Mouse (Mus musculus): Measurements from ENCODE around the gene 5031439G07Rik.
"Not testable (repeated sequence)": the region's sequence is repeated elsewhere in the genome, so short reads cannot be mapped to it uniquely, and the experiment has no call there.

Gene 5031439G07Rik

DNA sequence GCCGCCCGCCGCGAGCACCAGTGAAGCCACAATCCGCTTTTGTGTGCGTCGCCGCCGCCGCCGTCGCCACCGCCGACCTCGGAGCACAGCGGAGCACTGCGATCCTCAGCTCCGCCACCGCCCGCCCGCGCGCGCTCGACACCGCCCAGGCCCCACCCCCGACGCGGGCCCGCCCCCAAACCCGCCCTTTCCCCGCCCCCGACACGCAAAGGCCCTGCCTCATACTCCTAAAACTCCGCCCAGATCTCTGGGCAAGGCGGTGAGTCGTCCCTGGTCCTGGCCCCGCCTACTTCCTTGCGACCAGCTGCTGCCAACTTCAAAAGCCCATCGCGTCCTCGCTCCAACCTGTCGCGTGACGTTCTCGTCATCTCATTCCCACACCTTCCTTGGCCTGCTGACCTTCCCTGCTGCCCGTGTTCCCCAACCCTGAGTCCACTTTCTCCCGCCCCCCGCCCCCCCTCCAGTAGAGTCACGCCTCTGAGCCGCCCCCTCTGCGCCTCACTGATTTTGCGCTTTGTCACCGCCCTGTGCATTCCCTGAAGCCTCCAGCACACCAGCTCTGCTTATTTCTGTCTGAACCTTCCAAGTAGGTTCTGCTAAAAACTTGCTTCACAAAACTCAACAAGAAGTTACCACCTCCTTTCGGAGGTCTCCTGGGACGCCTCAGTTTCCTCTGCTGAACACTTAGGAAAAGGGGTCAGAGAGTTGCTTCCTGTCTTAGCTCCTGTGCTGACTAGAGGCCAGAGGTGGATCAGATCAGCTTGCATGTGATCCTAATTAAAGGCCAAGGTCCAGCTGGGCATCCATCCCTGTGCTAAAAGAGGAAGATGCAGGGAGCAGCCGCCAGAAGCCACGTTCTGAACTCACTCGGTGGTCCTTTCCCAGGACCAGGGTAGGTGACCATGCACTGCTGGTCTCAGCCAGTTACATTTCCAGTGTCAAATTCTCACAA is at the start of gene 5031439G07Rik:
TSS of gene 5031439G07Rik (minus strand) at position 678 of the 952 bp plus-strand sequence.
- in situ Hi-C loops (cut with MboI, MseI): loop anchor here (5.0 kb wide), 1 partner anchor 66 kb away; the partner anchor contains the start of genes Gm29666 and Nup50

DNA sequence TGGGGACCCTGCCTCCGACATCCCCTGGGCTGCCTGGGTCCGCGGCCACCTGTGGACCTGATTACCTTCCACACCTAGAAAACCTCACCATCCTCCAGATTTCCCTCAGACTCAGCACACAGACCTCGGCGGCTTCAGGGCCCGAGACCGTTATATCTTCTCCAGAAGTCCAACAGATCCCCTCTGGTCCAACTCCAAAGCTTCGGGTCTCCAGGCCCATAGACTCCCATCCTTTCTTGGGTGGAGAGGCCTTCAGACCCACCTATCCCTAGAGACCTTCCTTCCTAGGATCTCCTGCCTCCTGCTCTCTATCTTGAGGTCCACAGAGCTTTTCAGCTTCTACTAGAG is 49.0 kb upstream of the 5031439G07Rik start:
- in situ Hi-C loops (cut with MboI, MseI): loop anchor here (10.0 kb wide), 1 partner anchor 837 kb away; the partner anchor contains the start of gene Trmu

DNA sequence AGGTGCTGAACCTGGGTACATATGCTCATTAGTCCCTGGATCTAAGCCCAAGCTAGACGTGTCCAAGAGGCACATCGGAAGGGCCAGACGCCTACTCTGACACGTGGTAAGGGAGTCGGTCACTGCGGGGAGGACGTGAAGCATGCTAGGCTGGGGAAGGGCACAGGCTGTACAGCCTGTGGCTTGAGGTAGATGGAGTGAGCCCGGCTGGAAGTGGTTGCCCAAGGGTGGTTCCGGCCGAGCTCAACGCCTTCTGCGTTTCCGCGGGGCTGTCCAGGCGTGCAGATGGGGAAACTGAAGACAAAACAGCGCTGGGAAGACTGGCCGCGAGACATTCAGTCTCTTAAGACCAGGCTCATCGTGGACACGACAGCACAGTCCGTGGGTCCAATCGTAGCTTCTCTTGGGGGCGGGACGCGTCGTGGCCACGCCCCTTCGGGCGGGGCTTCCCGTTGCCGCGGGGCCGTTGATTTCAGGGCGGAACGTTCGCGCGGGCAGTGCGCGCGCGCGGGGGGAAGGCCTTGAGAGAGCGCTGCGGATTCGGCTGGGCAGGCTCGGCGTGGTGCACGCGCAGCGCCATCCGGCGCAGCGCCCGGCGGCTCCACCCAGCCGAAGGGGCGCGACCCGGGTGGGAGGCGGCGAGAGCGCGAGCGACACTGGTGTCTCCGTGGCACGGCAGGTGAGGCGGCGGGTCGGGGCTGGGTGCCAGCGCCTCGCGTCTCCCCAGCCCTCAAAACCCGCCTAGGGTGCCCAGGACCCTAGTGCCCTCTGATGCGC is 48.4 kb upstream of the 5031439G07Rik start:
- in situ Hi-C loops (cut with MboI, MseI): loop anchor here (10.0 kb wide), 1 partner anchor 838 kb away; the partner anchor contains the start of gene Trmu

DNA sequence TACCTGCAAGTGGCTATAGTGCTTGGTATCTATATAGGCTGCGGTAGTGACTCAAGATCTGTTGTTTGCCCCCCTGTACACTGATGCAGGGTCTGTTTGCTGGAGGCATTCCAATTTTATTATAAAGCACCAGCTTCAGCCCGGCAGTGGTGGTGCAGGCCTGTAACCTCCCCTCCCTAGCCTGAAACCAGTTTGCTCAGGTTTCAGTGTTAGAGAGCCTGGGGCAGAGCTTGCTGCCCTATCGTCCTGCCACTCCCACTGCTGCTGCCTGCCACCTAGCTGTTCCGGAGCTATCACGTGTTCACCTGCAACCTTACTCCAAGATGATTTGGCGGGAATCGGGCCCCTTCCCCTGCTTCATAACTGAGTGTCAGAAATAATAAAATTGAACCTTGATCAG is 45.6 kb upstream of the 5031439G07Rik start:
- in situ Hi-C loops (cut with MboI, MseI): loop anchor here (10.0 kb wide), 1 partner anchor 841 kb away; the partner anchor contains the start of gene Trmu

DNA sequence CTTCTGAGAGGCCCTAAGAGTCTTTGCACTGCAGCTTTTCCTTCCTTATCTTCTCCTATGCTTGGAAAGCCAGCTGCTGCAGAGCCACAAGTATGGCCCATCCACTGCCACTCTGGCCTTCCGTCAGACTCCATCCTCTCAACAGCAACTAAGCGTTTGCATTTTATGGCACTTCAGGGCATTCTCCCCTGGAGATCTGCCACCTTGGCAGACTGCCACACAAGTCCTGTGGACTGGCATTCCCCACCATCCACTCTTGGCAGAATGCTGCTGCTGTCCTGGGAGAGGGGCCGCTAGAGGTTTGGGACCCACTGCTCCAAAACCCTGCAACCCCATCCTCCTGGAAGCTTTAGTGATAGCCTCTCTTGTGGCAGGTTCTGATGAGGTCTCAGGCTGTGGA is 43.5 kb upstream of the 5031439G07Rik start:
- in situ Hi-C loops (cut with MboI, MseI): loop anchor here (10.0 kb wide), 1 partner anchor 843 kb away; the partner anchor contains the start of gene Trmu

DNA sequence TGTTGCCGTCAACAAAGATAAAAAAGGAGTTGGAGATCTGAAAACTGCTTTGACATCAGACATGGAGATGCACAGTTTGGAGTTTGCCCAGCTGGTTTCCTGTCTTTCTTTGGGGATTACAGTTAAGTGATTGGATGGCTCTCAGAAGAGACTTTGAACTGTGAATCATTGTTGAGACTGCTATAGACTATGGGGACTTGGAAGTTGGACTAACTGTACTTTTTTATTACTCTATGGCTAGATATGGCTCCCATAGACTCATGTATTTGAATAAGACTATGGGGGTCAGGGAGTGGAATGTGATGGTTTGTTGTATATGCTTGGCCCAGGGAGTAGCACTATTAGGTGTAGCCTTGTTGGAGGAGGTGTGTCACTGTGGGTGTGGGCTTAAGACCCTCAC is 42.3 kb upstream of the 5031439G07Rik start:
- in situ Hi-C loops (cut with MboI, MseI): loop anchor here (10.0 kb wide), 1 partner anchor 844 kb away; the partner anchor contains the start of gene Trmu

DNA sequence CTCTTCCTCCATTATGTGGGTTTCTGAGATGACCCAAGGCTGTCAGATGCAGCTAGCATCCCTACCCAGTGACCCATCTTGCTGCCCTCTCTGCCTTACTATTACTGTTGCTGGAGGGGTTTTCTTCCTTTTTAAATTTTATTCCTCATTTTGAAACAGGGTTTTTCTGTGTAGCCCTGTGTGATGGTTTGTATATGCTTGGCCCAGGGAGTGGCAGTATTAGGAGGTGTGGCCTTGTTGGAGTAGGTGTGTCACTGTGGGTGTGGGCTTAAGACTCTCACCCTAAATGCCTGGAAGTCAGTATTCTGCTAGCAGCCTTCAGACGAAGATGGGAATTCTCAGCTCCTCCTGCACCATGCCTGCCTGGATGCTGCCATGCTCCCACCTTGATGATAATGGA is 40.3 kb upstream of the 5031439G07Rik start, which contains the start of gene Fam118a:
TSS of gene Fam118a (plus strand) at position 301 of the 400 bp plus-strand sequence.
- in situ Hi-C loops (cut with MboI, MseI): not testable (repeated sequence)

DNA sequence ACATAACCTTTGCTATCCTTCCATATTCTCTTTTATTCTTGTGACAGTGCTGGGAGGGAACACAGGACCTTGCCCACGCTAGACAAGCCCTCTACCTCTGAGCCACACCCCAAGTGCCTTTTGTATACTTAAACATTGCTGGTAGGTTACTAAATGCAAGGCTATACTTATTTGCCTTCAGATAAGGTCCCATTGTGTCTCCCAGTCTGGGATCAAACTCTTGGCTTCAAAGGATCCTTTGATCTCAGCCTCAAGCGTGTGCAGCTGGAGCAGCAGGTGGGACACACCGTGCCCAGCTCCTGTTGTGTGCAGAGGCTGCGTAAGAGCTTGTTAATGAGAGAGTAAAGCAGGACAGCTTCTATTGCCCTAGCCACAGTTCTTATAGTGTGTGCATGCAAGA is 39.4 kb upstream of the 5031439G07Rik start:
- in situ Hi-C loops (cut with MboI, MseI): no loop called here

DNA sequence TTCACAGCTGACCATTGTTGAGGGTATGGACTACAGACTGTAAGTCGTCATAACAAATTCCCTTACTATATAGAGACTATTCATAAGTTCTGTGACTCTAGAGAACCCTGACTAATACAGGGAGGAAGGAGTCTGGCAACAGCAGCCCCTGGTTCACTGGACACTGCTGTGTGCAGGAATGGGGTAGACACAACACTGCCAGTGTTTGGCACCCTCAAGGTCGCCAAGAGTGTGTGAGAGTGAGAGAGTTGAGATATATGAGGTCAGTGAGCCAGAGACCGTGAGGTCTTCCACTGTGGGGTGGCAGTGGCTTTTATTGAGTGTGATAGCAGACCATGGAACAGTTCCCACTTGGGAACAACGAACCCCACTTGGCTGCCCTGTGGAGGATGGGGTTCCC is 37.8 kb upstream of the 5031439G07Rik start:
- in situ Hi-C loops (cut with MboI, MseI): no loop called here

DNA sequence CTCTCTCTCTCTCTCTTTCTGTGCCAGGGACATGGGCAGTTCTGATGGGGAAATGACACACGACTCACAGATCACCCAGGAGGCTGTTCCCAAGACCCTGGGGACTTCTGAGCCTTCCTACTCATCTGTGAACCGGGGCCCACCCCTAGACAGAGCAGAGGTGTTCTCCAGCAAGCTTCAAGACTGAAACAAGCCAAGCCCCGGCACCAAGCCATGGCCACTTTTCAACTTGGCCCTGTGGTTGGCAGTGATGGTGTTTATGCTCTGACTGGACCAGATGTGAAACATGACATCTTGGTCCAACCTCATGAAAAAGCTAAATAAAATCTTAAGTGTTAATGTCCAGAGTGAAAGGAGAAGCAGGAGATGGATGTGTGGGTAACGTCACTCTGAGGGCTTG is 33.9 kb upstream of the 5031439G07Rik start:
- in situ Hi-C loops (cut with MboI, MseI): no loop called here

DNA sequence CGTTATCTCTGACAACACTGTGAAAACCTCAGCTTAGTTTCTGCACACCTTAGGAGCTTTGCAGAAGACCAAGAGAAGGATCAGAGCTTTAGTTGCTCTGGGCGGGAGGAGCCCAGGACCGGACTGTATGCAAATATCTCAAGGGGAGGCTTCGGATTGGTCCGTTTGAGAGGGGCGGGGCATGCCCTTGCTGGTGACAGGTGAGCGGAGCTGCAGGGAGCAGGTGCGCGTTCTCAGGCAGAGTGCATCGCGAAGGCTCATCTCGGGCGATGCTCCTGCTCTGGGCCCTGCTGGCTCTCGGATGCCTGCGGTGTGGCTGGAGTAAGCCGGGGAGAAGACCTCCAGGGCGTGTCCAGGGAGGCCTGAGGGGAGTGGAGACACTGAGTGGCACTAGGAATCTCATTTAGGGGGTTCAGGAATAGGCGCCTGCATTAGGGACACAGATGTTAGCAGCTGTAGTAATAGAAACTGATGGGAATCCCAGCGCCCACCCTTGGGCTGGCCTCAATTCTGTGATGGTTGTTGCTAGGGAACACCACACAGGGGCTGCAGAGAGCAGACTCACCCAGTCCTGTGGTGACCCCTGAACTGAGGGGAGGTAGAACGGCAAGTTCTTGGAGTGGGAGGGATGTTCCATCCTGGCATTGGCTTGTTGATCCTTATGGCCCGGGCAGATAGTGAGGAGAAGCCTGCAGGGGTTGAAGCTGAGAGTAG is 28.8 kb upstream of the 5031439G07Rik start, which contains the start of gene Upk3a:
TSS of gene Upk3a (plus strand) at position 191 of the 714 bp plus-strand sequence.
- in situ Hi-C loops (cut with MboI, MseI): no loop called here

DNA sequence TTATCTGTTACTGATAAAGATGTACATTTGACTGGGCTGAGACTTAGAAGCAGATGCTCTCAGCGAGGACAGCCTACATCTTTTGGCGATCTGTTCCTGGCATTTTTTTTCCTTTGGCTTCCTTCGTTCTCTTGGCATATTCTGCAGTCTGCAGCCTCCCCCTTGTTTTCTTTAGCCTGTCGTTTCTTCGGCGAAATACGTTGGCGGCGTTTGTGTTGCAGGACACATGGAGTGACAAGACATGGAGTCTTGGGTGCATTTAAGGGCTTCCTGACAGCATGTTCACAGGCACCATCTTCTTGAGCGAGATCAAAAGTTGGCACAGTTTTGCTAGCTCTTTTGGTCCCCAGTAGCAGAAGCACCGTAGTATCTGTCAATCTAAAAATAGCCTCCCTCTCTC is 27.4 kb upstream of the 5031439G07Rik start:
- in situ Hi-C loops (cut with MboI, MseI): no loop called here

DNA sequence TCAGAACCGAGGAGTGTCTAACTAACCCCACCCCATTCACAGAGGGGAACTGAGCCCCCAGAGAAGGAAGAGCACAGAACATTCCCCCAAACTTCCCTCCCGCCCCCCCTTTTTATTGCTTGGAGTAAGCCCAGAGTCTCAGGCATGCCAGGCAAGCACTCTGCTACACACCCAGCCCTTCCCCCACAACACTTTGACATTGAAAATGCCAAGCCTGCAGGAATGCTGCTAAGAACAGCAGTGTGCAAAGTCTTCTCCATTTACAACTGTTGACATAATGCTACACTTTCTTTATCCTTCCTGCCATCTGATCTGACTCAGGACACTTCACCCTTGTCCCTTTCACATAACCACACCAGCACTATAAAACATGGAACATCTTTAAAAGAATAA is 24.3 kb upstream of the 5031439G07Rik start:
- in situ Hi-C loops (cut with MboI, MseI): no loop called here

DNA sequence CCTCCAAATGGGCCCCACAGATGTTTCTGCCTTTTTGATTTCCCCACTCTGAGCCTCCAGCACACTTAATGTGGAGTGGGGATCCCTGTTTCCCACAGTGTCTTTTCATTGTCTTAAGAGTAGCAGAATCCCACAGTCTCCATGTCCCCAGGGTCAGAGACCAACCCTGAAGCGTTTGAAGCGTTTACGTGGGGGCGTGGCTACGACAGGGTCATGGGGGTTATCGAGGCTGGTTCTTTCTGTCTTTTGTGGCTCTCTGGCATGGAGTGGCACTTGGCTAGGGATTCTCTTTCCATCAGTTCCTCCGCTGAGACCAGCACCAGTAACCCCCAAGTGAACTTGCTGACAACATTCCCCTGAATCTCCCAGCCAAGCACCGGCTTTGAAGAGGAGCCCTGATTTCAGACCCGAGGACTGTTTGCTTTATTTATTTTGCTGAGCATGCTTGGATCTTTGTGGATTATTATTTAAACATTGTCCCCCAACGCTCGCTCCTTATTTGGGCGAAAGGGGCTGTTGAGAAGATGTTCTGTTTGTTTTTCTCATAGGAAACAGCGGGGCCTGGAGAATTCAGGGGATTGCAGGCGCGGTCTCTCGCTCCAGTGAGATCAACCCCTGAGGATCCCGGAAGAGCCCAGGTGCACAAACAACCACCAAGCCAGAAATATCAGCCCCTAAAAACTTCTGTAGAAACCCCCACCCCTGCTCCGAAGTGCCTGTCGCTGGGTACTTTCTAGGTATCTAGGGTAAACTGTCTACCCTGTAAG is 23.7 kb upstream of the 5031439G07Rik start:
- in situ Hi-C loops (cut with MboI, MseI): no loop called here

DNA sequence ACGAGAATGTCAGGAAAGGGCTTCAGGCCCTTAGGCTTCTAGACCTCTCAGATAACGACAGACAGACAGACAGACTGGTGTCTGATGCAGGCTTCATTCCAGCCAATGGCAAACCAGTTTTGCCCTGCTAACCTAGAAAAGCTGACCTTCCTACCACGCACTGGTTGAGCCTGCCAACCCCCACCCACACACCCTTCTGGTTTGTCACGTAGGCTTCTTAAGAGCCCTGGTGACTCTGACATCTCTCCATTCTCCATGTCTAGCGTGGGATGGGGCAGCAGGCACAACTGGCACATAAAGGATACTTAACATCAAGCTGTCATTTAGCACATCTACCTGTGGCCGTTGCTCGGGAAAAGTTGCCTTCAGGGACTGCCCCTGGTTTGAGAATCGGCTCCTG is 21.3 kb upstream of the 5031439G07Rik start:
- in situ Hi-C loops (cut with MboI, MseI): no loop called here

DNA sequence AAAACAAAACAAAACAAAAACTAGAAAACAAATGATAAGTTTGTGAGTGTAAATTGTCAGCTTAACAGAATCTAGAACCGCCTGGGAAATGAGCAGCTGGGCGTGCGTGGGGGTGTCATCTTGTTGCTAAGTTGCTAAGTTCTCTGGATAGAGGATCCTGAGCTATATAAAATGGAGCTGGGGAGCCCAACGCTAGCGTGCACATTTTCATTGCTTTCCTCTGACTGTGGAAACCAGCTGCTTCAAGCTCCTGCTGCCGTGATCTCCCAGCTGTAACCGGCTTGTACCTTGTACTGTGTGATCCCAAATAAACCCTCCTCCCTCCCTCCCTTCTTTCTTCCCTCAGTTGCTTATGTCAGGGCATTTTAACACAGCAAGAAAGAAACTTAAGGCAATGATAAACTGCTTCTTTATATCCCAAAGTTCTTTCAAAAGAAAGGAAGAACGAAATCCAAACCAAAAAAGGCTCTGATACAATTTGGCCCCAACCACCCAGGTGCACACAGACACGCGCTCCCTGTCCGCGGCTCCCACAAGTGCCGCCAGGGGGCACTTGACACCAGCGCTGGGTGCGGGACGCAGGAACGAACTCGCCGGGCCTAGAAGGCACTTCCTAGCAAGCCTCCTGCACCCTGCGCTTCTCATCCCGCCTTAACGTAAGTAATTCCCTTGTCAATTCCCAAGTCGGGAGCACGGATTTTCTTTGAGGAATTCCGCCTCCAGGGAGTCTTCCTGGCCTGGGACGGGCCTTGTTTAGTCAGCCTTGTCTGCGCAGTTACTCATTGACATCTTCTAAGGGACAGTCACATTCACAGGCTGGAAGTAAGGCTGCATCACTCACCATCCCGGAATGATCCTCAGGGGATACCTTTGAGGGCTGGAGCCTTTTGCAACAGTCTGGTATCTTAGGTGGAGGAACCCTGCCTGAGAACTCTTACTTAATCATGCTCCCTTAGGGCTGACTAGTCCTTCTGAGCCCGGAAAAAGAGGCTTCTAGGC is 12.9 kb upstream of the 5031439G07Rik start:
- in situ Hi-C loops (cut with MboI, MseI): no loop called here

DNA sequence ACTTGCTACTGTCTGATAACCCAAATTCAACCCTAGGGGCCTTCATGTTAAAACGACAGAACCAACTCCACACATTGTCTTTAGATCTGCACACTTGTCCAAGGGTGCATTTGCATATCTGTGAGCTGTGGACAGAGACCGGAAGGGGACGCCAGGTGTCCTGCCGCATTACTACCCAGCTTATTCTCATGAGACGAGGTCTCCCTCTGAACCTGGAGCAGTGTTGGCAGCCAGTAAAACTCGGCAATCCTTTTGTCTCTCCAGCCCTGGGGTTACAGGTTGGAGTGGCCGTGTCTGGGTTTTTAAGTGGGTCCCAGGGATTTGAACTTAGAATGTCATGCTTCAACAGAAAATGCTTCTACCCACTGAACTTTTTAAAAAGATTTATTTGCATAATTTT is 11.6 kb upstream of the 5031439G07Rik start:
- in situ Hi-C loops (cut with MboI, MseI): loop anchor here (5.0 kb wide), 1 partner anchor 72 kb away; no protein-coding TSS in a partner anchor

DNA sequence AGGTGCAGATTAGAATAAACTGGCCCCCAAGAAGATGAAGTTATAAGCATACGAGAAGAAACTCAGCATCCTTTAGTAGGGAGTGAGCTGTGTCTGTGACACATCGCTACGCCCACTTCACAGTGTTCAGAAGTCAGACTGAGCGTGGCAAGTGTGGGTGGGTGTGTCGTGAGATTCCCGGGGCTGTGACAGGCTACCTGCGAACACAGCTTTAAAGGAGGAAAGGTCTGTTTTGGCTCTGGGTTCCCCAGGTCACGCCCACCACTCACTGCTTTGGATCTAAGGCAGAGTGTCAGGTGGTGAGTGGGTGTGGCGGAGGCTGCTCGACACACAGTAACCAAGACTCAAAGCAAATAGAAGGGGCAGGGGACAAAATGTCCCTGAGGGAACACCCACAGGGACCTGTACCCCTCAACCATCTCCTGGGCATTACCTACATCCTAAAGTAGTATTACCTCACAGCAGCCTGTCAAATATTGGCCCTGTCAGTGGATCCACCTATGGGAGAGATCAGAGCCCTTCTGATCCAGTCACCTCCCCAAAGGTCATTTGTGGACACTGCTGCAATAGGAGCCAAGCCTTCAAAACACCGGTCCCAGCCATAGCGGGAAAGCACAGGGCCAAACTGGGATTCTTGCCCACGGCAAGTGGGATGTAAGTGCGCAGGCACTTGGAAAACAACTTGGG is 9.6 kb upstream of the 5031439G07Rik start:
- in situ Hi-C loops (cut with MboI, MseI): loop anchor here (5.0 kb wide), 1 partner anchor 74 kb away; no protein-coding TSS in a partner anchor

Data from regulatory T cell (primary cell).